Mouse (Mus musculus) adipocyte (in vitro differentiated cells): ENCODE measurements around the gene Tapt1.
A peak's percentile ranks its signal among the peaks of the same experiment; 100 is the strongest.

Experiments
- DNase-seq: peaks from one replicate; pipeline ENCODE4 v3.0.0-alpha.2; 2016; ENCODE audit warnings: low spot score

Gene Tapt1

GRCm38 (mm10) chr5:44226521-44227461, at the start of gene Tapt1:
TSS of gene Tapt1 (minus strand) at chr5:44226626.
- peak; percentile 82 for DNase-seq

GRCm38 (mm10) chr5:44271564-44271963, 45.1 kb upstream of the Tapt1 start:
- DNase-seq = no peak

- peak; percentile 88 for DNase-seq
These were observed 42.1 kb upstream of the Tapt1 start for GRCm38 (mm10) chr5:44268524-44268923.

- peak; percentile 83 for DNase-seq
These were observed 35.3 kb upstream of the Tapt1 start for GRCm38 (mm10) chr5:44261691-44262090.

- no peak for DNase-seq
These were observed 34.7 kb upstream of the Tapt1 start for GRCm38 (mm10) chr5:44261172-44261571.

- peak; percentile 22 for DNase-seq
These were observed 33.3 kb upstream of the Tapt1 start for GRCm38 (mm10) chr5:44259678-44260077.

- no peak for DNase-seq
These were observed 31.7 kb upstream of the Tapt1 start for GRCm38 (mm10) chr5:44258163-44258562.

GRCm38 (mm10) chr5:44257401-44257800, 31.0 kb upstream of the Tapt1 start:
- DNase-seq = peak; percentile 56

- no peak for DNase-seq
These were observed 30.1 kb upstream of the Tapt1 start for GRCm38 (mm10) chr5:44256512-44256911.

GRCm38 (mm10) chr5:44255756-44256398, 29.5 kb upstream of the Tapt1 start:
- no peak for DNase-seq

- peak; percentile 23 for DNase-seq
These were observed 27.0 kb upstream of the Tapt1 start for GRCm38 (mm10) chr5:44253449-44253848.

- no peak for DNase-seq
These were observed 26.0 kb upstream of the Tapt1 start for GRCm38 (mm10) chr5:44252395-44252794.

GRCm38 (mm10) chr5:44250211-44250955, 24.0 kb upstream of the Tapt1 start:
- no peak for DNase-seq

- DNase-seq = peak; percentile 34
These were observed 22.9 kb upstream of the Tapt1 start for GRCm38 (mm10) chr5:44249363-44249762.

GRCm38 (mm10) chr5:44246493-44247217, 20.2 kb upstream of the Tapt1 start:
- DNase-seq = peak; percentile 24

- DNase-seq = no peak
These were observed 18.5 kb upstream of the Tapt1 start for GRCm38 (mm10) chr5:44244894-44245423.

GRCm38 (mm10) chr5:44242828-44243227, 16.4 kb upstream of the Tapt1 start:
- DNase-seq = peak; percentile 97

- no peak for DNase-seq
These were observed 15.3 kb upstream of the Tapt1 start for GRCm38 (mm10) chr5:44241726-44242125.

- peak; percentile 99 for DNase-seq
These were observed 13.0 kb upstream of the Tapt1 start for GRCm38 (mm10) chr5:44239187-44240136.

GRCm38 (mm10) chr5:44238201-44238600, 11.8 kb upstream of the Tapt1 start:
- no peak for DNase-seq
